Mouse (Mus musculus): Measurements from ENCODE around the gene Irak2. TPM values are rescaled to one million over a fixed set of nuclear protein-coding genes. Genes with fewer than 3 reads are reported as not detected.

Irak2 gene
- total RNA-seq (2021), result 10 to 100 TPM; 13.0 to 14.2 TPM

- DNase-seq (ENCODE audit: extremely low spot score in 1 of 2, low spot score in 2 of 2), result peak; percentile 88 to 96
- intact Hi-C loops (cut with DNase I), result loop anchor here (2.0 kb wide), 3 partner anchors 42 to 432 kb away; partner anchors contain the start of gene Tatdn2
Measured at GRCm38 (mm10) chr6:113638302-113639040, at the start of gene Irak2. Gene Irak2 (plus strand): TSS chr6:113638467.

DNA sequence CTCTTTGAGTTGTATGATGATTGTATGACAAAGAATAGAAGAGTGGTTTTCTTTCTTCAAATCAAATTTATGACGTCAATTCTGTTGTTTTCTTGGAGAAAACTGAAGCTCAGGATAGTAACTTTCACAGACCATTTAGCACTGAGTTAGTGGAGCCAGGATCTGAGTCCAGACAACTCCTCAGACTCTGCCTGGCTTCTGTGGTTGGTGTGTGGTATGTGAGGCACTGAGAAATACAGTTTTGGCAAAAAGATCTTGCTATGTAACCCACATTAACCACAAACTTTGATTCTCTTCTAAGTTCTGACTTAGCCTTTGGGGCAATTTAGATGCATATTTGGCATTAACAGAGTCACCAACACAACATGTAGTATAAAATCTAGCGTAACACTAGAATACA is 45.6 kb upstream of the Irak2 start:
- intact Hi-C loops (cut with DNase I), result no loop called here
- no peak for DNase-seq (ENCODE audit: extremely low spot score in 1 of 2, low spot score in 2 of 2)

DNA sequence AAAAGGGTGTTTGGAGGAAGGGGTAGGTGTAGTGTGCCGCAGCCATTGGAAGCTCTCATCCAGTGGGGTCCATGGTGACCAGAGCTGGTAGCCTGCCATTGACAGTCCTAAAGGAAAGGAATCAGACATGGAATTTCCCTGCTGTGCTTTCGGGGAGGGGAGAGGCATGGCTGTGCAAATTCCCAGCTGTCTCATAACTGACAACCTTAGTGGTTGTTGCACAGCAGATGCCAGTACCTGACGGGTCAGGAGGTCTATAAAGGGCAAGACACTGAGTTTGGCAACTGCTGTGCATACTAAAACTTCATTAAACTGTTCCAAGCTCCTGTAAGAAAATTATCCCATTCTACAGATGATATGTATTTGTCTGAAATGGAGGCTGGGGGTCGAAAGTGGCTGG is 40.3 kb upstream of the Irak2 start:
- no peak for DNase-seq (ENCODE audit: extremely low spot score in 1 of 2, low spot score in 2 of 2)
- intact Hi-C loops (cut with DNase I), result no loop called here

- intact Hi-C loops (cut with DNase I), result no loop called here
Measured at GRCm38 (mm10) chr6:113599833-113600232, 38.4 kb upstream of the Irak2 start.

GRCm38 (mm10) chr6:113600543-113601139 is 37.6 kb upstream of the Irak2 start, which contains the start of gene Fancd2os:
Gene Fancd2os (minus strand): TSS chr6:113600715.
- DNase-seq (ENCODE audit: extremely low spot score in 1 of 2, low spot score in 2 of 2), result no peak
- intact Hi-C loops (cut with DNase I), result no loop called here

More at GRCm38 (mm10) chr6:113599833-113600232, 38.4 kb upstream of the Irak2 start:
- no peak for DNase-seq (ENCODE audit: extremely low spot score in 1 of 2, low spot score in 2 of 2)

GRCm38 (mm10) chr6:113602821-113603220 is 35.4 kb upstream of the Irak2 start:
- intact Hi-C loops (cut with DNase I), result no loop called here
- DNase-seq (ENCODE audit: extremely low spot score in 1 of 2, low spot score in 2 of 2), result no peak

DNA sequence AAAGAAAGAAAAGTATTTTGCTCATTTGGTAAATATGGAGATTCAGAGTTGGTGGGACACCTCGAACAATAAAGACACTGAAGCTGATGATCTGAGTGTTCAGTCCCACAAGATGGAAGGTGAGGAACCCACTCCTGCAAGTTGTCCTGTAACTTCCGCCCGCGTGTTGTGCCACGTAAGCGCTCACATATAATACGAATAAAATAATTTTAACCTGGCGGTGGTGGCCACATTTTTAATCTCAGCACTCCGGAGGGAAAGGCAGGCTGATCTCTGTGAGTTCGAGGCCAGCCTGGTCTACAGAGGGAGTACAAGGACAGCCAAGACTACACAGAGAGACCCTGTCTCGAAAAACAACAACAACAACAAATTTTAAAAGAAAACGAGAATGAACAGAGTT is 34.3 kb upstream of the Irak2 start:
- DNase-seq (ENCODE audit: extremely low spot score in 1 of 2, low spot score in 2 of 2), result no peak
- intact Hi-C loops (cut with DNase I), result no loop called here

- intact Hi-C loops (cut with DNase I), result loop anchor here (5.0 kb wide), 1 partner anchor 102 kb away; the partner anchor contains the start of gene Prrt3
- DNase-seq (ENCODE audit: extremely low spot score in 1 of 2, low spot score in 2 of 2), result peak; percentile 85 to 93
Measured at GRCm38 (mm10) chr6:113604432-113605223, 33.6 kb upstream of the Irak2 start, which contains the start of gene Brk1. Gene Brk1 (plus strand): TSS chr6:113604772.

GRCm38 (mm10) chr6:113605224-113605545 is 33.1 kb upstream of the Irak2 start:
- DNase-seq (ENCODE audit: extremely low spot score in 1 of 2, low spot score in 2 of 2), result no peak

DNA sequence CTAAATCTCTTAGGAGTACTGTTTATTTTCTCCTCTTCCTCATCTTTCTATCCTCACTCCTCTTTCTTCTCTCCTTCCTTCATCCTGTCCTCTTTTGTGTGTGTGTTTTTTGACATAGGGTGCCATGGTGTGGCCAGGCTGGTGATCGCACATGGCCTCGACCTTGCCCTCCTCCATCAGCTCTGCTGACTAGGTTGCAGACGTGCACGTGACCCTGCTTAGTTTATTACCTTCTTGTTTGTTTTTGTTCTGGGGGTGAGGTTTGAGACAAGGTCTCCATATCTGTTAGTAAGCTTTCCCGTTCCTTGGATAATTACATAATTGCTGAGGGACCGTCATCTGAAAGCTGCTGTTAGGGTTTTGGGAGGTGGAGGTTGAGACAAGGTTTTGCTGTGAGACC is 29.4 kb upstream of the Irak2 start:
- intact Hi-C loops (cut with DNase I), result loop anchor here (5.0 kb wide), 1 partner anchor 107 kb away; the partner anchor contains the start of gene Prrt3
- DNase-seq (ENCODE audit: extremely low spot score in 1 of 2, low spot score in 2 of 2), result no peak

More at GRCm38 (mm10) chr6:113605224-113605545, 33.1 kb upstream of the Irak2 start:
- intact Hi-C loops (cut with DNase I), result loop anchor here (5.0 kb wide), 1 partner anchor 103 kb away; the partner anchor contains the start of gene Prrt3

GRCm38 (mm10) chr6:113609293-113609692 is 29.0 kb upstream of the Irak2 start:
- intact Hi-C loops (cut with DNase I), result loop anchor here (5.0 kb wide), 1 partner anchor 107 kb away; the partner anchor contains the start of gene Prrt3
- DNase-seq (ENCODE audit: extremely low spot score in 1 of 2, low spot score in 2 of 2), result no peak

DNA sequence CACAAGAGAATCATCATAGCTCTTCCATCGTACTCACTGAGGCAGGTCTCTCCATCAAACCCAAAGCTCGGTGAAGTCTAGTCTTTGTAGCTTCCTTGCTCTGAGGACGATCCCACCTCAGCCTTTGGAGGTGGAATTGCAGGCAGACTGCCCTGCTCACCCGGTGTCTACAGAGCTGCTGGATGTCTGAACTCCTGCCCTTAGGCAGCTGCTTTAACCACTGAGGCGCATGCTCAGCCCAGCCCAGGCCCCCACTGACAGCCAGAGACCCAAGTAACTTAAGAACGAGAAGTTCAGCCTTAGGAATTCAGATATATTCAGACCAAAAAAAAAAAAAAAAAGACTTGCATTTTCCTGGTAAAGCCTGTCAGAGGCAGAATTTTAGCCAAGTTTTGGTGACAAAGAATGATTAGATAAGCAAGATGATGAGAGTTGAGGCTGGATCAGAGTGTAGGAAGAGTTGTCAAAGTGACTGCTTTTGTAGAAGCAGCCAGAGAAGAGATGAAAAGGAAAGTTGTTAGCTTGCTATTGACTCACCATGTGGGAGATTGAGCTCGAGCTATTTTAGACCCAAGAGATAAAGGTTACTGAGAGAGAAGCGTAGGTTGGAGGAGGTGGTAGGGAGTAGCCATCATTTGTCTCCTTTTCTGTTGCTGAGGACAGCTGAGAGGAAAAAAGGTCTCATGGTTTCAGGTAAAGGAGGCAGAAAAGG is 25.9 kb upstream of the Irak2 start:
- DNase-seq (ENCODE audit: extremely low spot score in 1 of 2, low spot score in 2 of 2), result no peak
- intact Hi-C loops (cut with DNase I), result no loop called here

GRCm38 (mm10) chr6:113614152-113614551 is 24.1 kb upstream of the Irak2 start:
- no peak for DNase-seq (ENCODE audit: extremely low spot score in 1 of 2, low spot score in 2 of 2)

DNA sequence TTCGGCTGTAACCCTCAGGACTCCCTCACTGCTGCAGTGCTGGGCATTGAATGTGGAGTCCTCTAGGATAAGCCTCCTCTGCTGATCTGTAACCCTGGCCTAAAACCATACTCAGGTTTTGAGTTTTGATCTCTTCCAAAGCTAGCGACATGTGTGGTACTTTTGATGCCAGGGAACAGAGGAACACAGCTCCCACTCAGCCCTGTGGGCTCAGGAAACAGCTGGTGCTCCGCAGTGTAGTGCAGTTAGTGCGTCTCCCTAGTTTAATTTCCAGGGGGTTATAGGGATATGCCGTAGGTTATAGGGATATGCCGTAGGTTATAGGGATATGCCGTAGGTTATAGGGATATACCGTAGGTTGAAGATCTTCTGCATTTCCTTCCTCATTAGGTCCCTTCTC is 23.3 kb upstream of the Irak2 start:
- no peak for DNase-seq (ENCODE audit: extremely low spot score in 1 of 2, low spot score in 2 of 2)
- intact Hi-C loops (cut with DNase I), result no loop called here

More at GRCm38 (mm10) chr6:113614152-113614551, 24.1 kb upstream of the Irak2 start:
- intact Hi-C loops (cut with DNase I), result no loop called here

DNA sequence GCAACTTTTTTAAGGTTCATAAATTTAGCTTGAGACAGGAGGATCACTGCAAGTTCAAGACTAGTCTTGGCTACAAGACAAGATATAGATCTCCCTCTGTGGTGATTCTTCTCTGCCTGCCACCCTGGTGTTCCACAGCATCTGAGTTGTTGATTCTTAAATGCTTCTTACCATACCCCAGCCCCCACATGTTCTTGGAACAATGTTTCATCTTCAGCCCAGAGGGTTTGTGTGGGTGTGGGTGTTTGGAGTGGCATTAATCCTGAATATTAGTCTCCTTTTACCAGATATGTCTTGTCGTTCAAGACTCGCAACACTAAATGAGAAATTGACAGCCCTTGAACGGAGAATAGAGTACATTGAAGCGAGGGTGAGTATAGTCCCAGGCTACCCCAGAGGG is 22.8 kb upstream of the Irak2 start:
- DNase-seq (ENCODE audit: extremely low spot score in 1 of 2, low spot score in 2 of 2), result no peak
- intact Hi-C loops (cut with DNase I), result no loop called here

DNA sequence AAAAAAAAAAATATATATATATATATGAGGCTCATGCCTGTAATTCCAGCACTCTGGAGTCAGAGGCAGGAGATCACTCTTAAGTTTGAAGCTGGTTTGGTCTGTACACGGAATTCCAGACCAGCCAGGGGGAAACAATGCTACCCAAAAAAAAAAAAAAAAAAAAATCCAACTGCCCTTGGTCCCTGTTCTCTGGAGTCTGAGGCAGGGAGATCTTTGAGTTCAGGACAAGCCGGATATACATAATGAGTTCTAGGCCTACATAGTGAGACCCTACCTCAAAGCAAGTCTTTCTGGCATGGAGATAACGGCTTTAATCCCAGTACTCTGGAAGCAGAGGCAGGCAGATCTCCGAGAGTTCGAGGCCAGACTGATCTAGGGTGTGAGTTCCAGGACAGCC is 14.9 kb upstream of the Irak2 start:
- intact Hi-C loops (cut with DNase I), result no loop called here
- DNase-seq (ENCODE audit: extremely low spot score in 1 of 2, low spot score in 2 of 2), result no peak

DNA sequence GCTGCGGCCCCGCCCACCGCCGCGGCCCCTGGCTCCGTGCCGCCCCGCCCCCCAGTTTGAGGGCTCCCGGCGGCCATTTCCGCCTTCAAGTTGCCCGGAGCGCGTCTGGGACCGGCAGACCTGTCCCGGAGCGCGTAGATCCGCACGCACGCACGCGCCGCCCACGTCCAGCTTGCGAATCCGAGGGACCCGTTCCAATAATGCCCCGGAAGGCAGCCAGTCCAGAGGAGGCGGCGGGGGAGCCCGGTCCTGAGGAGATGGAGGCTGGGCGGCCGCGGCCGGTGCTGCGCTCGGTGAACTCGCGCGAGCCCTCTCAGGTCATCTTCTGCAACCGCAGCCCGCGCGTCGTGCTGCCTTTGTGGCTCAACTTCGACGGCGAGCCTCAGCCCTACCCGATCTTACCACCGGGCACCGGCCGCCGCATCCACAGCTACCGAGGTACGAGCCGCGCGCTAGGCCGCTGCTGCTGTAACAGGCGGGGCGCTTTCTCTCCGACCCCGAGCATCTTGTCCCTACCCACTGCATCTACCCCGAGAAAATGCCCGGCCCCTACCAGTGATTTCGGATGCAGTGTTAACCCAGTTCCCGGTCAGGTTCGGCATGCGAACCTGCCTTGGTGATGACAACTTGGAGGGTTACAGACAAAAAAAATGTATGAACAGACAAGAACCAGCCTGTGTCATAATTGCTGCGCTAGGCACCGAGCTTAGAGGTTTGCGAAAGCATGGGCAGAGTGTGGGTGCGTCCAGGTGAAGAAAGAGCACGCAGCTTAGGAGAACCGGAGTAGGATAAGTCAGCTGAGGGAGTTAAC is 14.1 kb upstream of the Irak2 start, which contains the start of gene Vhl:
Gene Vhl, plus strand, starts transcription at position 19 of the 811 bp plus-strand sequence.
- DNase-seq (ENCODE audit: extremely low spot score in 1 of 2, low spot score in 2 of 2), result peak; percentile 82 to 94
- intact Hi-C loops (cut with DNase I), result no loop called here
